Mouse (Mus musculus) embryonic fibroblast, embryonic 13.5 days (primary cell): ENCODE data around the gene Stk16. TPM values are rescaled to one million over a fixed set of nuclear protein-coding genes. Genes with fewer than 3 reads are reported as not detected.

Source experiments
- H3K27ac ChIP-seq: 2 replicates; pipeline ENCODE4 v1.5.1; 2012; ENCODE audit warnings: low read length, control low read depth, inconsistent platforms; ENCODE audit not compliant: insufficient read depth
- H3K4me1 ChIP-seq: 2 replicates; pipeline ENCODE4 v1.6.1; 2011; ENCODE audit warnings: low read length; ENCODE audit not compliant: control insufficient read depth, insufficient read depth
- H3K4me3 ChIP-seq: 2 replicates; pipeline ENCODE4 v1.5.1; 2011; ENCODE audit warnings: mild to moderate bottlenecking, control low read depth, low read length; ENCODE audit not compliant: insufficient read depth
- CTCF ChIP-seq: IDR thresholded peaks from 2 replicates; pipeline ENCODE4 v1.5.1; 2011; ENCODE audit warnings: mild to moderate bottlenecking, control low read depth, low read length, moderate library complexity, borderline replicate concordance; ENCODE audit not compliant: insufficient read depth
- POLR2A ChIP-seq: IDR thresholded peaks from 2 replicates; pipeline ENCODE4 v1.6.1; 2011; ENCODE audit warnings: low read depth, mild to moderate bottlenecking, control low read depth, low read length, moderate library complexity
- polyA plus RNA-seq: library from polyadenylated mRNA; stranded (reverse); fragments of >200 nt; gene quantifications from 2 replicates; pipeline ENCODE4 v1.2.4, GENCODE M21; 2011; ENCODE audit warnings: low read depth; ENCODE audit not compliant: missing spikeins, insufficient read length

The Stk16 gene
- polyA plus RNA-seq, 1 experiment: 59.4 TPM

GRCm38 (mm10) chr1:75219531-75219930, 8.9 kb downstream of the Stk16 start, which contains the start of gene Tuba4a:
Gene Tuba4a, minus strand, starts transcription at chr1:75219865.
- TF ChIP-seq CTCF (no peak), POLR2A (no peak)
- H3K4me3 ChIP-seq: peak within 1 kb of the TSS; percentile 57
- no peak within 1 kb of the TSS for H3K27ac ChIP-seq
- H3K4me1 ChIP-seq: peaks cover 4% of the 10 kb centered on the region; the same call in 1 of the 2 replicates

GRCm38 (mm10) chr1:75221538-75221937, 10.9 kb downstream of the Stk16 start:
- TF ChIP-seq CTCF: no peak
- no peak for TF ChIP-seq POLR2A
- H3K4me3 ChIP-seq: no peak overlapping the region
- H3K4me1 ChIP-seq: peaks cover 4% of the 10 kb centered on the region; the same call in 1 of the 2 replicates
- no peak overlapping the region for H3K27ac ChIP-seq

DNA sequence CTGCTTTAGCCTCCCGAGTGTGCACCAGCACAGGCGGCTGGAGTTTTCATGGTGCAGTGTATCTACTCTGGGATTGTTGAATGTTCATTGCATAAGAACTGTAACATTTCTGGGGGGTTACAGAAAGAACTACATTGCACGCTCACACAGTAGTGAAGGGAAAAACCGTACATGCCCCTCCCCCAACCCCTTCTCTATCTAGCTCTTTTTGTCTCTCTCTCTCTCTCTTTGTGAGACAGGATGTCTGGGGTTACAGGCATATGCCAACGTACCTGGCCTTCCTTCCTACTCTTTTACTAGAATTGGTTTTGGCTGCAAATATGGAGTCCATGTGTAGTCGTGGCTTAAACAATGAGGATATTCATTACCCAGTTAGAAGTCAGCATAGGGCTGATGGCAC, 12.3 kb downstream of the Stk16 start:
- peaks cover 4% of the 10 kb centered on the region; the same call in 1 of the 2 replicates for H3K4me1 ChIP-seq
- H3K27ac ChIP-seq: no peak overlapping the region
- H3K4me3 ChIP-seq: no peak overlapping the region
- TF ChIP-seq CTCF: no peak
- no peak for TF ChIP-seq POLR2A

GRCm38 (mm10) chr1:75223532-75223931, 12.9 kb downstream of the Stk16 start:
- Histone ChIP-seq H3K27ac (no peak overlapping the region), H3K4me3 (no peak overlapping the region), H3K4me1 (peaks cover 4% of the 10 kb centered on the region; the same call in 1 of the 2 replicates)
- TF ChIP-seq CTCF (no peak), POLR2A (no peak)

- Histone ChIP-seq H3K4me1 (peaks cover 4% of the 10 kb centered on the region; the same call in 1 of the 2 replicates), H3K27ac (no peak overlapping the region), H3K4me3 (no peak overlapping the region)
- TF ChIP-seq POLR2A: no peak
- TF ChIP-seq CTCF: no peak
Observed at GRCm38 (mm10) chr1:75225473-75225872, 14.8 kb downstream of the Stk16 start.

- Histone ChIP-seq H3K4me1 (peaks cover 4% of the 10 kb centered on the region; the same call in 1 of the 2 replicates), H3K27ac (no peak overlapping the region), H3K4me3 (no peak overlapping the region)
- no peak for TF ChIP-seq CTCF
- TF ChIP-seq POLR2A: no peak
Observed at GRCm38 (mm10) chr1:75226138-75226537, 15.5 kb downstream of the Stk16 start.

- TF ChIP-seq POLR2A: no peak
- no peak for TF ChIP-seq CTCF
Observed at GRCm38 (mm10) chr1:75227653-75228052, 17.0 kb downstream of the Stk16 start.

GRCm38 (mm10) chr1:75229158-75229557, 18.5 kb downstream of the Stk16 start:
- no peak for TF ChIP-seq CTCF
- TF ChIP-seq POLR2A: no peak

More at GRCm38 (mm10) chr1:75227653-75228052, 17.0 kb downstream of the Stk16 start:
- Histone ChIP-seq H3K27ac (no peak overlapping the region), H3K4me1 (no peaks in the 10 kb centered on the region; the same call in 1 of the 2 replicates), H3K4me3 (no peak overlapping the region)

DNA sequence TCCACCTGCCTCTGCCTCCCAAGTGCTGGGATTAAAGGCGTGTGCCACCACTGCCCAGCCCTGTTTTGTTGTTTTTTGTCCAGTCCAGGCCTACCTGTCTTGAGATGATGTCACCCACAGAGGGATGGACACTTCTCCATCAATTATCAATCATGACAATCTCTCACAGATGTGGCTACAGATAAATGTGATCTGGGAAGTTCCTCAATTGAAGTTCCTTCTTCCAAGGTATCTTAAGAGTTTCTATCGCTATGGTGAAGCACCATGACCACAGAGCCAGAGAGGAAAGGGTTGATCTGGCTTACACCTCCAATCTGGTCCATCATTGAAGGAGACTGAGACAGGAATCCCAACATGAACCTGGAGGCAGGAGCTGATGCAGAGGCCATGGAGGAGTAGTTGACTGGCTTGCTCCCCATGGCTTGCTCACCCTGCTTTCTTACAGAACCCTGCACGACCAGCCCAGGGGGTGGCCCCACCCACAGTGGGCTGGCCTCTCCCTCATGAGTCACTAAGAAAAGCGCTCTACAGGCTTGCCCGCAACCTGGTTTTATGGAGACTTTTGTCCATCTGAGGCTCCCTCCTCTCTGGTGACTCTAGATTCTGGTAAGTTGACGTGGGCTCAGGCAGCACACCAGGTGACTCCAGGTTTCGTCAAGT, 19.8 kb downstream of the Stk16 start:
- TF ChIP-seq CTCF (no peak), POLR2A (no peak)
- Histone ChIP-seq H3K27ac (no peak overlapping the region), H3K4me1 (peaks cover 2% of the 10 kb centered on the region; the same call in 1 of the 2 replicates), H3K4me3 (no peak overlapping the region)

More at GRCm38 (mm10) chr1:75229158-75229557, 18.5 kb downstream of the Stk16 start:
- no peak overlapping the region for H3K4me3 ChIP-seq
- no peaks in the 10 kb centered on the region; the same call in 1 of the 2 replicates for H3K4me1 ChIP-seq
- H3K27ac ChIP-seq: no peak overlapping the region

DNA sequence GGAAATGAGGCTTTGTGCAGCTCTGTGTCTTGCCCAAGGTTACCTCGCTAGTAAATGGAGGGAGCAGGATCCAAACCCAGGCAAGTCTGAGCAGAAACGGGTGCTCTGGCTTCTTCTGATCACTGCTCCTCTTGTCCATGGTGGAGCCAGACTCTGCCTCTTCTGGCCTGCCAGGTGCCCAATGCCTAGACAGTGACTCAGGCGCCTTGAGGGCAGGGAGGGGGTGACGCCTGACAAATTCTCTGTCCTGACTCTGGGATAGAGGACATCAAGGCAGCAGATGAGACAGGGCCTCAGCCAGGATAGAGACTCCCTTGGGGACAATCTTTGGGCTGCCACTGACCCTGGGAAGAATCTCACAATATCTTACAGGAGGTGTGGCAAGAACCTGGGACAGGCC, 20.6 kb downstream of the Stk16 start:
- Histone ChIP-seq H3K27ac (no peak overlapping the region), H3K4me3 (no peak overlapping the region), H3K4me1 (peaks cover 2% of the 10 kb centered on the region; the same call in 1 of the 2 replicates)
- no peak for TF ChIP-seq CTCF
- no peak for TF ChIP-seq POLR2A
